Mouse (Mus musculus) thymus, adult 2 months (tissue): ENCODE data around the gene Sobp.

Source experiments
- CTCF ChIP-seq: fragments of 200-500 bp; IDR thresholded peaks from 2 replicates; pipeline ENCODE4 v1.5.1; 2012; ENCODE audit warnings: mild to moderate bottlenecking, control low read depth, low read length, moderate library complexity, borderline replicate concordance; ENCODE audit not compliant: control insufficient read depth, poor library complexity, insufficient read depth; ENCODE audit errors: extremely low read depth
- POLR2A ChIP-seq: fragments of 200-500 bp; IDR thresholded peaks from 2 replicates; pipeline ENCODE4 v1.6.1; 2012; ENCODE audit warnings: mild to moderate bottlenecking, low read length, control low read depth, moderate library complexity; ENCODE audit not compliant: control insufficient read depth, poor library complexity, insufficient read depth; ENCODE audit errors: extremely low read depth

- TF ChIP-seq CTCF (no peak), POLR2A (no peak)
Observed at GRCm38 (mm10) chr10:43004174-43004734, 170.1 kb downstream of the Sobp start.
